In the genomic region with DNA sequence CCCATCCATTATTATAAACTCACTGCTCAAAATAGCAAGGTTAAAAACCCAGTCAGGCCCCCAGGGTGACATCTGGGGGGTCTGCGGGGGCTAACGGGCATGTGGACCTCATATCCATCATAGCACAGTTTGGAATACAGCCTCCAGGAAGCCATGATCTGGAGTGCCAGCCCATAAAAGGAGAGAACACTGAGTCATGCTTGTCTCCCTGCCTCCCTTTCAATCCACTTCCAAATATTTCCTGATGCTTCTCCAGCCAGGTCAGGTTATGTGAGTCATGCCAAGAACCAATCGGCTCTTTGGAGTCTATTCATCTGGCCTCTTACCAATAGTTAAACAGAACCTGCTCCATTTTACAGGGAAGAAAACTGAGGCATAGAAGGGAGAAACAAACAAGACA, we compare ENCODE assay signal across 25 mouse cellular contexts. TPM values are rescaled to one million over a fixed set of nuclear protein-coding genes. Genes with fewer than 3 reads are reported as not detected.
DNase-seq lines count a peak whose midpoint lies in the region; ATAC-seq and TF ChIP-seq lines count a peak whose summit lies in the region.
"Had no signal": no experiment of that assay in that cellular context is flagged by ENCODE, and none has a peak within 500 bp of the region (broad histone marks: within the 10 kb centered on the region; RNA-seq: fewer than 3 reads in every experiment).

No protein-coding gene starts in this region.

- ATAC-seq in liver, postnatal 0 days, result no peak
- no peak for ATAC-seq in stomach, postnatal 0 days (ENCODE audit: low FRiP score, low TSS enrichment)
- ATAC-seq in hindbrain, postnatal 0 days, result no peak
- ATAC-seq: activated CD4-positive, CD25-positive, alpha-beta regulatory T cell, adult 4 months; forebrain, embryonic 14.5 days; forebrain, postnatal 0 days; intestine, embryonic 15.5 days had no signal

- DNase-seq in gastrocnemius, adult 2 months, result no peak
- no peak for DNase-seq in gastrocnemius, postnatal 4 days (ENCODE audit: low spot score in 2 of 2)
- peak; percentile 85 for DNase-seq in liver, adult 2 months (ENCODE audit: extremely low read depth, low read depth, low spot score)
- DNase-seq in liver, postnatal 0 days, result no peak
- DNase-seq in NIH3T3 (ENCODE audit: low read depth), result peak; percentile 77
- no peak for DNase-seq in stomach, postnatal 0 days (ENCODE audit: low spot score)
- no peak for DNase-seq in B cell, adult 2 months
- no peak for DNase-seq in hindbrain, postnatal 0 days (ENCODE audit: low spot score)
- DNase-seq: adrenal gland, postnatal 14 days; cerebellum, adult 11-12 months; cerebellum, adult 8-10 months; cerebellum, postnatal 10 days; cerebellum, postnatal 36 days; forebrain, postnatal 0 days; gastrocnemius, postnatal 25 days; kidney, adult 11 months; kidney, adult 8-10 months had no signal

- TF ChIP-seq POLR2A in liver, adult 2 months (IDR thresholded peaks at IDR 0.05; ENCODE audit: extremely low read depth, insufficient read depth, low read length), result no peak

- no peaks in the 10 kb centered on the region for H3K36me3 ChIP-seq in liver, adult 2 months (ENCODE audit: control insufficient read depth, insufficient read depth, low read length)
- H3K36me3 ChIP-seq in liver, postnatal 0 days (replicated peaks; ENCODE audit: insufficient read depth, low read length), result no peaks in the 10 kb centered on the region
- H3K36me3 ChIP-seq in stomach, postnatal 0 days (ENCODE audit: control insufficient read depth, insufficient read depth, low read length), result no peaks in the 10 kb centered on the region
- no peaks in the 10 kb centered on the region for H3K36me3 ChIP-seq in hindbrain, postnatal 0 days (ENCODE audit: insufficient read depth, low read length)
- H3K36me3 ChIP-seq: G1E; heart, embryonic 13.5 days; hindbrain, embryonic 12.5 days; hindbrain, embryonic 15.5 days; intestine, embryonic 15.5 days had no signal

- H3K4me1 ChIP-seq in liver, adult 2 months (ENCODE audit: control insufficient read depth, insufficient read depth, low read length), result peaks cover 9% of the 10 kb centered on the region; the same call in 1 of the 2 replicates
- H3K4me1 ChIP-seq in liver, postnatal 0 days (ENCODE audit: insufficient read depth), result peaks cover 11% of the 10 kb centered on the region
- no peaks in the 10 kb centered on the region for H3K4me1 ChIP-seq in stomach, postnatal 0 days (replicated peaks; ENCODE audit: control insufficient read depth, insufficient read depth)
- no peaks in the 10 kb centered on the region for H3K4me1 ChIP-seq in hindbrain, postnatal 0 days (ENCODE audit: insufficient read depth, low read length)
- H3K4me1 ChIP-seq: hindbrain, embryonic 12.5 days; hindbrain, embryonic 15.5 days had no signal

- H3K9me3 ChIP-seq in liver, postnatal 0 days (ENCODE audit: low read length), result no peaks in the 10 kb centered on the region
- H3K9me3 ChIP-seq in stomach, postnatal 0 days (ENCODE audit: control insufficient read depth, low read length), result no peaks in the 10 kb centered on the region
- H3K9me3 ChIP-seq in hindbrain, postnatal 0 days (ENCODE audit: low read length), result no peaks in the 10 kb centered on the region
- H3K9me3 ChIP-seq: G1E; heart, embryonic 13.5 days; hindbrain, embryonic 12.5 days; hindbrain, embryonic 15.5 days; intestine, embryonic 15.5 days had no signal

- TF ChIP-seq EP300 in liver, postnatal 0 days (IDR thresholded peaks at IDR 0.05; ENCODE audit: low read depth), result no peak
- TF ChIP-seq EP300 in stomach, postnatal 0 days (optimal IDR thresholded peaks at IDR 0.05), result no peak

- H3K4me3 ChIP-seq in gastrocnemius, adult 2 months, result no peak overlapping the region
- no peak overlapping the region for H3K4me3 ChIP-seq in liver, adult 2 months (ENCODE audit: insufficient read depth, low read depth, low read length)
- no peak overlapping the region for H3K4me3 ChIP-seq in liver, postnatal 0 days (ENCODE audit: low read depth, low read length)
- no peak overlapping the region for H3K4me3 ChIP-seq in stomach, postnatal 0 days (ENCODE audit: low read depth, low read length)
- H3K4me3 ChIP-seq in hindbrain, postnatal 0 days (ENCODE audit: low read length), result no peak overlapping the region
- H3K4me3 ChIP-seq: heart, embryonic 13.5 days; hindbrain, embryonic 12.5 days; hindbrain, embryonic 15.5 days; intestine, embryonic 15.5 days had no signal

- no peak overlapping the region for H3K9ac ChIP-seq in liver, adult 2 months (ENCODE audit: low read depth, low read length)
- no peak overlapping the region for H3K9ac ChIP-seq in liver, postnatal 0 days (replicated peaks)
- H3K9ac ChIP-seq in stomach, postnatal 0 days (ENCODE audit: low read length), result no peak overlapping the region
- no peak overlapping the region for H3K9ac ChIP-seq in hindbrain, postnatal 0 days (replicated peaks; ENCODE audit: low read length)
- H3K9ac ChIP-seq: forebrain, postnatal 0 days; heart, embryonic 13.5 days; hindbrain, embryonic 12.5 days; hindbrain, embryonic 15.5 days; intestine, embryonic 15.5 days had no signal

- TF ChIP-seq CTCF in gastrocnemius, adult 2 months (IDR thresholded peaks at IDR 0.05), result no peak
- no peak for TF ChIP-seq CTCF in liver, adult 2 months (IDR thresholded peaks at IDR 0.05; ENCODE audit: low read depth, low read length)
- no peak for TF ChIP-seq CTCF in liver, postnatal 0 days (IDR thresholded peaks at IDR 0.05; ENCODE audit: low read depth)
- TF ChIP-seq CTCF in stomach, postnatal 0 days (IDR thresholded peaks at IDR 0.05; ENCODE audit: low read depth), result no peak
- no peak for TF ChIP-seq CTCF in hindbrain, postnatal 0 days (IDR thresholded peaks at IDR 0.05; ENCODE audit: low read depth)

- H3K27me3 ChIP-seq in liver, adult 2 months (ENCODE audit: control insufficient read depth, insufficient read depth, low read length), result no peaks in the 10 kb centered on the region
- no peaks in the 10 kb centered on the region for H3K27me3 ChIP-seq in liver, postnatal 0 days (ENCODE audit: insufficient read depth, low read length)
- no peaks in the 10 kb centered on the region for H3K27me3 ChIP-seq in stomach, postnatal 0 days (ENCODE audit: control insufficient read depth, insufficient read depth, low read length)
- H3K27me3 ChIP-seq in hindbrain, postnatal 0 days (ENCODE audit: insufficient read depth, low read length), result no peaks in the 10 kb centered on the region
- H3K27me3 ChIP-seq: heart, embryonic 13.5 days; hindbrain, embryonic 12.5 days; hindbrain, embryonic 15.5 days; intestine, embryonic 15.5 days had no signal

- H3K4me2 ChIP-seq in liver, postnatal 0 days (ENCODE audit: low read depth, low read length), result no peak overlapping the region
- no peak overlapping the region for H3K4me2 ChIP-seq in stomach, postnatal 0 days (replicated peaks; ENCODE audit: low read depth)
- no peak overlapping the region for H3K4me2 ChIP-seq in hindbrain, postnatal 0 days (ENCODE audit: low read depth, low read length)
- H3K4me2 ChIP-seq: heart, embryonic 13.5 days; hindbrain, embryonic 12.5 days; hindbrain, embryonic 15.5 days; intestine, embryonic 15.5 days had no signal

- H3K79me2 ChIP-seq in liver, adult 2 months (ENCODE audit: control insufficient read depth, insufficient read depth, low read length), result no peaks in the 10 kb centered on the region

- peak overlapping the region; percentile 85 for H3K27ac ChIP-seq in gastrocnemius, adult 2 months
- peak overlapping the region; percentile 9; the same call in 1 of the 2 replicates for H3K27ac ChIP-seq in liver, adult 2 months (replicated peaks; ENCODE audit: insufficient read depth, low read depth, low read length)
- H3K27ac ChIP-seq in liver, postnatal 0 days (ENCODE audit: low read depth), result no peak overlapping the region
- 0 out of 2 replicates have a peak overlapping the region, but pooled peaks have one; percentile 30 for H3K27ac ChIP-seq in stomach, postnatal 0 days (replicated peaks)
- H3K27ac ChIP-seq in hindbrain, postnatal 0 days, result no peak overlapping the region
- H3K27ac ChIP-seq: heart, embryonic 13.5 days; hindbrain, embryonic 12.5 days; hindbrain, embryonic 15.5 days; intestine, embryonic 15.5 days had no signal

- WGBS in liver, adult 2 months, result 58% methylated on average over 3 of the region's 3 CpGs
- 72% methylated on average over 3 of the region's 3 CpGs for WGBS in liver, postnatal 0 days (ENCODE audit: insufficient replicate concordance)
- 50% methylated on average over 3 of the region's 3 CpGs for WGBS in stomach, postnatal 0 days
- WGBS in hindbrain, postnatal 0 days, result 84% methylated on average over 3 of the region's 3 CpGs

- intact Hi-C loops in gastrocnemius, adult 2 months (cut with DNase I), result no loop called here

RNA-seq across cellular contexts. Expression of a gene that starts 33.7 kb away (rescaled TPM):
- total RNA-seq in gastrocnemius, adult 2 months (2021), result 1 to 10 TPM; 4.1 to 4.7 TPM
- total RNA-seq in gastrocnemius, postnatal 4 days (2021), result 1 to 10 TPM; 9.0 to 9.2 TPM
- total RNA-seq in liver, adult 2 months (2014; rRNA removed), result 0.55 and 1.2 TPM in 2 replicates
- polyA plus RNA-seq in liver, adult 2 months (2012; rRNA removed), result 1.1 and 1.3 TPM in 2 replicates
- polyA plus RNA-seq in liver, postnatal 0 days (2015; fragmentation: Nextera tagmentation; extraction: Ambion mirVana), result 5.3 and 8.4 TPM in 2 replicates
- 8.4 and 9.1 TPM in 2 replicates for polyA plus RNA-seq in stomach, postnatal 0 days (2015; fragmentation: Nextera tagmentation; extraction: Ambion mirVana)
- total RNA-seq in hindbrain, postnatal 0 days (2014; rRNA removed), result 1.8 and 3.3 TPM in 2 replicates
- polyA plus RNA-seq in hindbrain, postnatal 0 days (2015; fragmentation: Nextera tagmentation; extraction: Ambion mirVana), result 0.78 and 0.95 TPM in 2 replicates
- total RNA-seq: CH12.LX had no signal

Comparison
In these comparisons a context has a peak if more than half of its experiments do, and no peak if none do; other contexts are left out.
1. DNase-seq: peak in liver, adult 2 months (single experiment) and NIH3T3 (single experiment); none in gastrocnemius, adult 2 months (single experiment), gastrocnemius, postnatal 4 days (0 of 2), liver, postnatal 0 days (single experiment), stomach, postnatal 0 days (single experiment), B cell, adult 2 months (0 of 2) and hindbrain, postnatal 0 days (single experiment).
2. H3K27ac ChIP-seq: peak in gastrocnemius, adult 2 months (single experiment), liver, adult 2 months (single experiment) and stomach, postnatal 0 days (single experiment); none in liver, postnatal 0 days (single experiment) and hindbrain, postnatal 0 days (single experiment).